Mouse (Mus musculus) forebrain, embryonic 12.5 days (tissue): ENCODE results near the gene Gm13693. TPM values are rescaled to one million over a fixed set of nuclear protein-coding genes. Genes with fewer than 3 reads are reported as not detected.
"Not testable (repeated sequence)": the region's sequence is repeated elsewhere in the genome, so short reads cannot be mapped to it uniquely, and the experiment has no call there.

Experiments used
- ATAC-seq: fragments of 200-750 bp; cut with Nextera tagmentation; 2 replicates; pipeline ENCODE4 v1.8.0; 2017; ENCODE audit warnings: moderate TSS enrichment; ENCODE audit not compliant: low FRiP score
- H3K27ac ChIP-seq: fragments of 300-500 bp; sonication (generic); 2 replicates; pipeline ENCODE4 v1.5.1; 2016; ENCODE audit warnings: mild to moderate bottlenecking
- H3K27me3 ChIP-seq: fragments of 300-500 bp; sonication (generic); 2 replicates; pipeline ENCODE4 v1.6.1; 2016; ENCODE audit warnings: mild to moderate bottlenecking
- H3K36me3 ChIP-seq: fragments of 300-500 bp; sonication (generic); replicated peaks from 2 replicates; pipeline ENCODE4 v1.6.1; 2016; ENCODE audit warnings: mild to moderate bottlenecking
- H3K4me1 ChIP-seq: fragments of 300-500 bp; sonication (generic); 2 replicates; pipeline ENCODE4 v1.6.1; 2016
- H3K4me2 ChIP-seq: fragments of 300-500 bp; sonication (generic); 2 replicates; pipeline ENCODE4 v1.6.1; 2016; ENCODE audit warnings: mild to moderate bottlenecking, moderate library complexity
- H3K4me3 ChIP-seq: fragments of 300-500 bp; sonication (generic); replicated peaks from 2 replicates; pipeline ENCODE4 v1.5.1; 2016; ENCODE audit warnings: mild to moderate bottlenecking
- H3K9ac ChIP-seq: fragments of 300-500 bp; sonication (generic); 2 replicates; pipeline ENCODE4 v1.6.1; 2016; ENCODE audit warnings: mild to moderate bottlenecking
- H3K9me3 ChIP-seq: fragments of 300-500 bp; sonication (generic); 2 replicates; pipeline ENCODE4 v1.6.1; 2016
- WGBS: fragments of 180-500 bp; shearing (Covaris S2); methylation state at CpG from one replicate; pipeline ENCODE4 v1.1.7; 2016; 5-methylcytosine and 5-hydroxymethylcytosine counted together
- polyA plus RNA-seq: library from polyadenylated mRNA; unstranded; fragments of >200 nt; fragmentation: Nextera tagmentation; extraction: Ambion mirVana; gene quantifications from 2 replicates; pipeline ENCODE4 v1.2.1, GENCODE M21; 2016

The Gm13693 gene
- polyA plus RNA-seq: not detected in 2 replicates

- not testable (repeated sequence) for H3K27me3 ChIP-seq, H3K27ac ChIP-seq, H3K4me3 ChIP-seq, H3K9ac ChIP-seq, ATAC-seq, H3K4me1 ChIP-seq, H3K36me3 ChIP-seq, H3K4me2 ChIP-seq, H3K9me3 ChIP-seq
- no CpG with 5 or more reads among the region's 6 CpGs for WGBS
Measured at GRCm38 (mm10) chr2:83961203-83961602, at the start of gene Gm13693. TSS of gene Gm13693 (plus strand) at chr2:83961503.

- no peaks in the 10 kb centered on the region for H3K9me3 ChIP-seq
- no peaks in the 10 kb centered on the region for H3K36me3 ChIP-seq
- H3K4me1 ChIP-seq: no peaks in the 10 kb centered on the region
- WGBS: 63% methylated on average over 2 of the region's 2 CpGs
- H3K27ac ChIP-seq: no peak overlapping the region
- no peak overlapping the region for H3K4me2 ChIP-seq
- no peak overlapping the region for H3K9ac ChIP-seq
- H3K4me3 ChIP-seq: no peak overlapping the region
- ATAC-seq: no peak
- H3K27me3 ChIP-seq: no peaks in the 10 kb centered on the region
Measured at GRCm38 (mm10) chr2:83929478-83930088, 31.7 kb upstream of the Gm13693 start.

- Histone ChIP-seq H3K4me3 (peak within 1 kb of the TSS; percentile 35), H3K4me1 (peaks cover 4% of the 10 kb centered on the region; the same call in 1 of the 2 replicates), H3K36me3 (no peaks in the 10 kb centered on the region), H3K27ac (peak within 1 kb of the TSS; percentile 5; the same call in 1 of the 2 replicates), H3K9me3 (no peaks in the 10 kb centered on the region), H3K4me2 (peak within 1 kb of the TSS; percentile 51), H3K9ac (no peak within 1 kb of the TSS), H3K27me3 (no peaks in the 10 kb centered on the region)
- WGBS: under 1% methylated on average over 20 of the region's 20 CpGs
- ATAC-seq: peak; percentile 98
Measured at GRCm38 (mm10) chr2:83940931-83941361, 20.4 kb upstream of the Gm13693 start, which contains the start of gene Zswim2. TSS of gene Zswim2 (minus strand) at chr2:83941228.

GRCm38 (mm10) chr2:83941378-83941777, 19.9 kb upstream of the Gm13693 start:
- H3K9me3 ChIP-seq: no peaks in the 10 kb centered on the region
- H3K4me3 ChIP-seq: peak overlapping the region; percentile 35
- H3K27ac ChIP-seq: no peak overlapping the region
- ATAC-seq: peak; percentile 53; the same call in 1 of the 2 replicates
- no peak overlapping the region for H3K9ac ChIP-seq
- no peaks in the 10 kb centered on the region for H3K27me3 ChIP-seq
- 45% methylated on average over 3 of the region's 3 CpGs for WGBS
- no peaks in the 10 kb centered on the region for H3K36me3 ChIP-seq
- peaks cover 4% of the 10 kb centered on the region; the same call in 1 of the 2 replicates for H3K4me1 ChIP-seq
- peak overlapping the region; percentile 51 for H3K4me2 ChIP-seq

- no peaks in the 10 kb centered on the region for H3K36me3 ChIP-seq
- 81% methylated on average over 4 of the region's 4 CpGs for WGBS
- no peak overlapping the region for H3K27ac ChIP-seq
- H3K4me3 ChIP-seq: no peak overlapping the region
- H3K27me3 ChIP-seq: no peaks in the 10 kb centered on the region
- H3K9me3 ChIP-seq: no peaks in the 10 kb centered on the region
- peaks cover 4% of the 10 kb centered on the region; the same call in 1 of the 2 replicates for H3K4me1 ChIP-seq
- no peak overlapping the region for H3K4me2 ChIP-seq
- ATAC-seq: no peak
- H3K9ac ChIP-seq: no peak overlapping the region
Measured at GRCm38 (mm10) chr2:83941792-83942191, 19.5 kb upstream of the Gm13693 start.

- H3K9ac ChIP-seq, H3K27me3 ChIP-seq, ATAC-seq, H3K36me3 ChIP-seq, H3K4me2 ChIP-seq, H3K27ac ChIP-seq, H3K4me3 ChIP-seq, H3K4me1 ChIP-seq, H3K9me3 ChIP-seq: not testable (repeated sequence)
- no CpG with 5 or more reads among the region's 6 CpGs for WGBS
Measured at GRCm38 (mm10) chr2:83955393-83955792, 5.9 kb upstream of the Gm13693 start, which contains the start of gene Gm13698. TSS of gene Gm13698 (plus strand) at chr2:83955693.

- not testable (repeated sequence) for ATAC-seq, H3K27me3 ChIP-seq, H3K36me3 ChIP-seq, H3K4me1 ChIP-seq, H3K9me3 ChIP-seq, H3K27ac ChIP-seq, H3K4me2 ChIP-seq, H3K4me3 ChIP-seq, H3K9ac ChIP-seq
- WGBS: no CpG with 5 or more reads among the region's 6 CpGs
Measured at GRCm38 (mm10) chr2:83967013-83967412, 5.7 kb downstream of the Gm13693 start, which contains the start of gene Gm13695. TSS of gene Gm13695 (plus strand) at chr2:83967313.

GRCm38 (mm10) chr2:83972823-83973222, 11.5 kb downstream of the Gm13693 start, which contains the start of gene Gm13696:
TSS of gene Gm13696 (plus strand) at chr2:83973123.
- not testable (repeated sequence) for H3K4me3 ChIP-seq, H3K27ac ChIP-seq, H3K4me1 ChIP-seq, H3K9me3 ChIP-seq, ATAC-seq, H3K9ac ChIP-seq, H3K36me3 ChIP-seq, H3K27me3 ChIP-seq, H3K4me2 ChIP-seq
- no CpG with 5 or more reads among the region's 6 CpGs for WGBS

GRCm38 (mm10) chr2:83978633-83979032, 17.3 kb downstream of the Gm13693 start, which contains the start of gene Gm13694:
TSS of gene Gm13694 (plus strand) at chr2:83978933.
- not testable (repeated sequence) for H3K4me1 ChIP-seq, H3K4me3 ChIP-seq, H3K9me3 ChIP-seq, H3K27ac ChIP-seq, H3K9ac ChIP-seq, H3K27me3 ChIP-seq, H3K36me3 ChIP-seq, H3K4me2 ChIP-seq, ATAC-seq
- WGBS: no CpG with 5 or more reads among the region's 6 CpGs

GRCm38 (mm10) chr2:83984443-83984842, 23.1 kb downstream of the Gm13693 start, which contains the start of gene Gm13697:
TSS of gene Gm13697 (plus strand) at chr2:83984743.
- ATAC-seq, H3K9ac ChIP-seq, H3K27me3 ChIP-seq, H3K9me3 ChIP-seq, H3K4me2 ChIP-seq, H3K27ac ChIP-seq, H3K4me1 ChIP-seq, H3K36me3 ChIP-seq, H3K4me3 ChIP-seq: not testable (repeated sequence)
- WGBS: no CpG with 5 or more reads among the region's 6 CpGs

- not testable (repeated sequence) for H3K4me1 ChIP-seq, H3K36me3 ChIP-seq, H3K4me2 ChIP-seq, H3K9ac ChIP-seq, ATAC-seq, H3K9me3 ChIP-seq, H3K4me3 ChIP-seq, H3K27ac ChIP-seq, H3K27me3 ChIP-seq
- WGBS: no CpG with 5 or more reads among the region's 6 CpGs
Measured at GRCm38 (mm10) chr2:83990253-83990652, 28.9 kb downstream of the Gm13693 start, which contains the start of gene Gm13691. TSS of gene Gm13691 (plus strand) at chr2:83990553.

- not testable (repeated sequence) for H3K4me3 ChIP-seq, H3K4me1 ChIP-seq, H3K9ac ChIP-seq, ATAC-seq, H3K4me2 ChIP-seq, H3K36me3 ChIP-seq, H3K27ac ChIP-seq, H3K27me3 ChIP-seq, H3K9me3 ChIP-seq
- 75% methylated on average over 8 of the region's 9 CpGs for WGBS
Measured at GRCm38 (mm10) chr2:83993639-83994255, 32.4 kb downstream of the Gm13693 start.
